Mouse (Mus musculus) neural tube, embryonic 13.5 days (tissue): ENCODE measurements around the gene Dag1. TPM values are rescaled to one million over a fixed set of nuclear protein-coding genes. Genes with fewer than 3 reads are reported as not detected.
"Not testable (repeated sequence)": the region's sequence is repeated elsewhere in the genome, so short reads cannot be mapped to it uniquely, and the experiment has no call there.

Source experiments
- ATAC-seq: fragments of 200-750 bp; cut with Nextera tagmentation; 2 replicates; pipeline ENCODE4 v1.8.0; 2017; ENCODE audit warnings: low read depth, mild to moderate bottlenecking, moderate TSS enrichment, moderate library complexity
- H3K27ac ChIP-seq: fragments of 300-500 bp; sonication (generic); replicated peaks from 2 replicates; pipeline ENCODE4 v1.5.1; 2015; ENCODE audit warnings: moderate library complexity, mild to moderate bottlenecking, inconsistent platforms
- H3K27me3 ChIP-seq: fragments of 300-500 bp; sonication (generic); 2 replicates; pipeline ENCODE4 v1.6.1; 2015; ENCODE audit warnings: mild to moderate bottlenecking, inconsistent platforms
- H3K36me3 ChIP-seq: fragments of 300-500 bp; sonication (generic); 2 replicates; pipeline ENCODE4 v1.6.1; 2015; ENCODE audit warnings: mild to moderate bottlenecking, inconsistent platforms
- H3K4me1 ChIP-seq: fragments of 300-500 bp; sonication (generic); replicated peaks from 2 replicates; pipeline ENCODE4 v1.6.1; 2015; ENCODE audit warnings: inconsistent platforms
- H3K4me2 ChIP-seq: fragments of 300-500 bp; sonication (generic); 2 replicates; pipeline ENCODE4 v1.6.1; 2015; ENCODE audit warnings: inconsistent platforms, mild to moderate bottlenecking, moderate library complexity
- H3K4me3 ChIP-seq: fragments of 300-500 bp; sonication (generic); 2 replicates; pipeline ENCODE4 v1.5.1; 2015; ENCODE audit warnings: mild to moderate bottlenecking, inconsistent platforms
- H3K9ac ChIP-seq: fragments of 300-500 bp; sonication (generic); 2 replicates; pipeline ENCODE4 v1.6.1; 2015; ENCODE audit warnings: moderate library complexity, mild to moderate bottlenecking, inconsistent platforms
- H3K9me3 ChIP-seq: fragments of 300-500 bp; sonication (generic); 2 replicates; pipeline ENCODE4 v1.6.1; 2016; ENCODE audit warnings: inconsistent platforms
- WGBS: fragments of 180-500 bp; shearing (Covaris S2); methylation state at CpG from one replicate; pipeline ENCODE4 v1.1.7; 2015; 5-methylcytosine and 5-hydroxymethylcytosine counted together
- polyA plus RNA-seq: library from polyadenylated mRNA; unstranded; fragments of >200 nt; fragmentation: Nextera tagmentation; extraction: Ambion mirVana; gene quantifications from 2 replicates; pipeline ENCODE4 v1.2.1, GENCODE M21; 2015

Gene Dag1
- polyA plus RNA-seq, 1 experiment from 2014 or later = 57.6 TPM

- no peak for ATAC-seq
- no peaks in the 10 kb centered on the region for H3K9me3 ChIP-seq
- peaks cover 25% of the 10 kb centered on the region for H3K36me3 ChIP-seq
- no peak overlapping the region for H3K4me3 ChIP-seq
- H3K9ac ChIP-seq = no peak overlapping the region
- no peaks in the 10 kb centered on the region for H3K27me3 ChIP-seq
- no peak overlapping the region for H3K27ac ChIP-seq
- peaks cover 19% of the 10 kb centered on the region for H3K4me1 ChIP-seq
- no peak overlapping the region for H3K4me2 ChIP-seq
- 77% methylated on average over 11 of the region's 11 CpGs for WGBS
Measured at GRCm38 (mm10) chr9:108217936-108218543, 45.7 kb downstream of the Dag1 start.

DNA sequence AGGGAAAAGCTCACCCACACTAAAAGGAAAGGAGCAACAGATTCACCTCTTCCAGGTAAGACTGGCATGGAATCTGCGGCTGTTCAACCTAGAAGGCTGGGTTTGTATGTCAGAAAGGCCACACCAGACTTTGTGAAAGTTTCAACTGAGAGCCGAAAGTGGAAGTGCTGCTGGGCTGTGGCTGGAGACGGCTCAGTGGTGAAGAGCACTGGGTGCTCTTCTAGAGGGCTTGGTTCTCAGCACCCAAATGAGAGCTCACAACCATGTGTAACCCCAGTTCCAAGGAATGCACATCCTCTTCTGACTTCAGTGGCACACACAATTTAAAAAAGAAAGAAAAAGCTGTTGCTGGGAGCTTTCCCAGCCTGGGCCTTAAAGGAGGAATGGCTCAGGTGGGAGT, 46.4 kb downstream of the Dag1 start:
- Histone ChIP-seq H3K27ac (no peak overlapping the region), H3K9ac (no peak overlapping the region), H3K27me3 (no peaks in the 10 kb centered on the region), H3K4me3 (no peak overlapping the region), H3K9me3 (no peaks in the 10 kb centered on the region), H3K4me1 (peaks cover 25% of the 10 kb centered on the region), H3K4me2 (no peak overlapping the region), H3K36me3 (peaks cover 25% of the 10 kb centered on the region)
- no peak for ATAC-seq
- WGBS = 89% methylated on average over 3 of the region's 3 CpGs

DNA sequence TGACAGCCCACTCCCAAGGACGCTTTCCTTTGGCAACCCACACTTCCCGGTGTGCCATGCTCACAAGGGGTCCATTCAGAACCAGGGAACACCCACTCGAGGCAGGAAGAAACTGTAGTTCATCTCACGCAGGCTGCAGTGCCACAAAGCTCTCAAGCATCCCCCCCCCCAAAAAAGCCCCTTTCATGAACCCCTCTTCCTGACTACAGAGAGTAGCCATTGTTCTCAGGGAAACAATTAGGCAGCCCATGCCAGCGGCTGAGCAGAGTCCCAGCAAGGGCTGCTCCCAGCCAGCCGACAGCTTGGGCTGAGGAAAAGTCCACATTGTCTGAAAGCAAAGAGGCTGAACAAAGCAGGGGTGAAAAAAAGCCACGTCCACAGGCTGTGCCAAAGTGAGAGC, 50.7 kb downstream of the Dag1 start:
- Histone ChIP-seq H3K9me3 (no peaks in the 10 kb centered on the region), H3K4me1 (peaks cover 24% of the 10 kb centered on the region), H3K36me3 (peaks cover 42% of the 10 kb centered on the region), H3K27ac (peak overlapping the region; percentile 81), H3K27me3 (no peaks in the 10 kb centered on the region), H3K4me3 (no peak overlapping the region), H3K4me2 (no peak overlapping the region), H3K9ac (peak overlapping the region; percentile 35)
- peak; percentile 65; the same call in 1 of the 2 replicates for ATAC-seq
- 12% methylated on average over 7 of the region's 7 CpGs for WGBS

- no peak overlapping the region for H3K4me2 ChIP-seq
- peaks cover 42% of the 10 kb centered on the region for H3K36me3 ChIP-seq
- H3K9me3 ChIP-seq = no peaks in the 10 kb centered on the region
- H3K9ac ChIP-seq = no peak overlapping the region
- no peak for ATAC-seq
- peaks cover 24% of the 10 kb centered on the region for H3K4me1 ChIP-seq
- 80% methylated on average over 2 of the region's 2 CpGs for WGBS
- peak overlapping the region; percentile 81 for H3K27ac ChIP-seq
- H3K27me3 ChIP-seq = no peaks in the 10 kb centered on the region
- H3K4me3 ChIP-seq = no peak overlapping the region
Measured at GRCm38 (mm10) chr9:108212426-108212825, 51.3 kb downstream of the Dag1 start.

- H3K4me3 ChIP-seq = no peak overlapping the region
- H3K4me2 ChIP-seq = no peak overlapping the region
- H3K9me3 ChIP-seq = no peaks in the 10 kb centered on the region
- H3K4me1 ChIP-seq = peaks cover 28% of the 10 kb centered on the region
- H3K27ac ChIP-seq = peak overlapping the region; percentile 76
- peaks cover 39% of the 10 kb centered on the region for H3K36me3 ChIP-seq
- WGBS = 75% methylated on average over 3 of the region's 3 CpGs
- ATAC-seq = no peak
- no peaks in the 10 kb centered on the region for H3K27me3 ChIP-seq
- H3K9ac ChIP-seq = no peak overlapping the region
Measured at GRCm38 (mm10) chr9:108205571-108205901, 58.2 kb downstream of the Dag1 start.

- Histone ChIP-seq H3K36me3 (peaks cover 37% of the 10 kb centered on the region), H3K9me3 (no peaks in the 10 kb centered on the region), H3K4me2 (no peak overlapping the region), H3K4me3 (no peak overlapping the region), H3K4me1 (peaks cover 32% of the 10 kb centered on the region), H3K27me3 (no peaks in the 10 kb centered on the region), H3K9ac (no peak overlapping the region), H3K27ac (peak overlapping the region; percentile 76)
- ATAC-seq = peak; percentile 40; the same call in 1 of the 2 replicates
- WGBS = 47% methylated on average over 8 of the region's 8 CpGs
Measured at GRCm38 (mm10) chr9:108204884-108205570, 58.7 kb downstream of the Dag1 start.

- Histone ChIP-seq H3K9me3 (no peaks in the 10 kb centered on the region), H3K27me3 (no peaks in the 10 kb centered on the region), H3K4me3 (no peak overlapping the region), H3K36me3 (peaks cover 18% of the 10 kb centered on the region), H3K27ac (no peak overlapping the region), H3K4me2 (no peak overlapping the region), H3K9ac (no peak overlapping the region), H3K4me1 (peaks cover 32% of the 10 kb centered on the region)
- ATAC-seq = no peak
- WGBS = 42% methylated on average over 13 of the region's 13 CpGs
Measured at GRCm38 (mm10) chr9:108203015-108203414, 60.7 kb downstream of the Dag1 start.

- Histone ChIP-seq H3K27me3 (no peaks in the 10 kb centered on the region), H3K4me1 (peaks cover 37% of the 10 kb centered on the region), H3K36me3 (peaks cover 9% of the 10 kb centered on the region), H3K27ac (no peak overlapping the region), H3K4me2 (no peak overlapping the region), H3K9me3 (no peaks in the 10 kb centered on the region), H3K9ac (no peak overlapping the region), H3K4me3 (no peak overlapping the region)
- WGBS = 98% methylated on average over 2 of the region's 2 CpGs
- no peak for ATAC-seq
Measured at GRCm38 (mm10) chr9:108202169-108202568, 61.6 kb downstream of the Dag1 start.

DNA sequence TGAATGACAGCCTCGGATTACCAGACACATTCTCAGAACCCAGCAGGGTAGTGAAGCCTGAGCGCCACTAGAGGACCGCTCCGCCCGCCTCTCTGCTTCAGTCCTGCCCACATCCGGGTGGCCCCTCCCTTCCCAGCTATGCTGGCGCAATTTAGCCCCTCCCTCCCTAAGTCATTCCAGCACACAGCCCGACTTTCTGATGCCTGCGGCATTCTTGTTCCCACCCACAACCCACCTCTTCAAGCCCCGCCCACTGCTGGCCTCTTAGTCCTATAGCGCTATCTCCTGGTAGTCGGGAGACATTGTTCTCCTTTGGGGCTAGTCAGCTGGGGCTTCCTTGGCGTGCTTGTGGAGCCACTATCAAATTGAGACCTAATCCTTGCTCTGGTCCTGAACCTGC, 62.6 kb downstream of the Dag1 start:
- WGBS = under 1% methylated on average over 13 of the region's 13 CpGs
- peak overlapping the region; percentile 51 for H3K4me2 ChIP-seq
- no peaks in the 10 kb centered on the region for H3K9me3 ChIP-seq
- peaks cover 43% of the 10 kb centered on the region for H3K4me1 ChIP-seq
- H3K27ac ChIP-seq = peak overlapping the region; percentile 59; the same call in 1 of the 2 replicates
- H3K36me3 ChIP-seq = 0 out of 2 replicates have a peak, but pooled peaks cover under 1% of the 10 kb centered on the region
- peak overlapping the region; percentile 55 for H3K9ac ChIP-seq
- ATAC-seq = peak; percentile 83
- peak overlapping the region; percentile 25 for H3K4me3 ChIP-seq
- no peaks in the 10 kb centered on the region for H3K27me3 ChIP-seq

GRCm38 (mm10) chr9:108198621-108199020, 65.1 kb downstream of the Dag1 start:
- no peak for ATAC-seq
- Histone ChIP-seq H3K27me3 (no peaks in the 10 kb centered on the region), H3K9me3 (no peaks in the 10 kb centered on the region), H3K36me3 (no peaks in the 10 kb centered on the region), H3K27ac (no peak overlapping the region), H3K4me2 (no peak overlapping the region), H3K4me1 (peaks cover 24% of the 10 kb centered on the region), H3K4me3 (no peak overlapping the region), H3K9ac (no peak overlapping the region)
- WGBS = 67% methylated on average over 4 of the region's 4 CpGs

DNA sequence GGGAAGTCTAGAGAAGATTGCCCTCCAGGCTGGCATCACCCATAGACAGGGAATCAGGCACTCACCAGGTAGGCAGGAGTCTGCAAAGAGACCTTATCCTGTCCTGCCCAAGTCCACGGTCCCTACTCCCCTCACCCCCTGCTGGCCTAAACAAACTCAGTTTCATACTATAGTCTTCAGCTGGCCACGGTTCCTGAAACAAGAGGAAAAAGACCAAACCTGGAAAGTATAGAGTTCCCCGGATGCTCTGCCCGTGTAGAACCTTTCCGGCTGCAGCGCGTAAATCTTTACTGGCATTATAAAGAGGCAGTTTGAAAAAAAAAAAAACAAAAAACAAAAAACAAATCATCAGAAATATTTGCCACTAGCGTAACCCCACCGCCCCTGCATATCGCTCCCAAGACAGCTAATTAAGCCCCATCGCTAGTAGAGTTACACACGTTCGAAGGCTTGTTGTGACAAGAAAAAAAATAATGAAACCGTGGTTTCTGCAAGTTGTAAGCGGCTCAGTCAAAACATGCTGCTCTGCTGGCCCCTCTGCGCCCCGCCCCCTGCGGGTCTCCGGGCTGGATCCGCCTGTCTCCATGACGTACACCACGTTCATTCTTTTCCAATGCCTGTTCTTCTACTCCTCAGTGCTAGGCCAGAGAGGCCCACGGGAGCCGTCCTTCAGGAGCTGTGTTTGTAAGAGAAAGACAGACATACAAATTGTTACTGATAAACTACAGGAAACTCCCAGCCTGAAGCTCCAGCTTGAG, 66.7 kb downstream of the Dag1 start:
- Histone ChIP-seq H3K9me3 (no peaks in the 10 kb centered on the region), H3K9ac (0 out of 2 replicates have a peak overlapping the region, but pooled peaks have one; percentile 22), H3K4me3 (no peak overlapping the region), H3K27me3 (no peaks in the 10 kb centered on the region), H3K4me2 (peak overlapping the region; percentile 32), H3K4me1 (peaks cover 24% of the 10 kb centered on the region), H3K36me3 (no peaks in the 10 kb centered on the region), H3K27ac (no peak overlapping the region)
- no peak for ATAC-seq
- 30% methylated on average over 24 of the region's 24 CpGs for WGBS

- ATAC-seq, H3K36me3 ChIP-seq: not testable (repeated sequence)
- 70% methylated on average over 6 of the region's 6 CpGs for WGBS
Measured at GRCm38 (mm10) chr9:108196222-108196621, 67.5 kb downstream of the Dag1 start.

More at GRCm38 (mm10) chr9:108196222-108196621, 67.5 kb downstream of the Dag1 start:
- H3K27me3 ChIP-seq, H3K9ac ChIP-seq, H3K4me3 ChIP-seq, H3K27ac ChIP-seq, H3K4me2 ChIP-seq, H3K9me3 ChIP-seq: not testable (repeated sequence)
- H3K4me1 ChIP-seq = peaks cover 22% of the 10 kb centered on the region
